Comparison of ENCODE assay signal across 25 mouse cellular contexts in the genomic region with DNA sequence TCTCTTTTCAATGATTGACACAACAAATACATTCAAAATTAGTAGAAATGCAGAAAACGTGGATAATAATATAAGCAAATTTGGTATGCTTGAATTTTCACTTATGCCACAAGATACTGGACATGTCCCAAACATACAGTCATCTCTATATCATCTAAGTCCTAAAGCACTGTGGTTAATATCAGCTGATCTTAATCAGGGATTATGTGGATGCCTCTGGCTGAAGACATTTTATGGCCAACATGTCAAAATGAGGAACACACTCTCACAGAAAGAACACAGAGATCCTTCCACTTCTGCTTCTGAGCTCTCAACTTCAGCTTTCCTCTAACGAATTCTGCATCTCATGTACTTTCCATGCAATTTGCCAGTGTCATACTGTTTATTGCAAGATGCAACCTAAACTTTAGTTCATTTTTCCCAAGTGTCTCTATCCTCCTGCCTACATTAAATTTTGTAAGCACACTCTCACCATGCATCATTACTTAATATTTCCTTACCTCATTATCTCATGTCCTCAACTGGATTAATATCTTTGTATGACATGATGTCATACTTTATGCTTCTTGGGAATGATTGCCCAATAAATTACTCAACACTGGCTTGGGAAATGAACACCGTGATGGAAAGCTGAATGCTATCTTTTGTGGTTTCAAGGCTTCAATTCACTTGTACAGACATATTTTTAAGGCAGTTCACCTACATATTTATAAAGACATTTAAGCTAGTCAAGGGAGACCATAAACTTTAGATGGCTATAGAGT. TPM values are rescaled to one million over a fixed set of nuclear protein-coding genes. Genes with fewer than 3 reads are reported as not detected.
"Had no signal": no experiment of that assay in that cellular context is flagged by ENCODE, and none has a peak within 500 bp of the region (broad histone marks: within the 10 kb centered on the region; RNA-seq: fewer than 3 reads in every experiment).

No protein-coding gene starts in this region.

- H3K36me3 ChIP-seq: midbrain, embryonic 10.5 days; midbrain, embryonic 12.5 days; neural tube, embryonic 13.5 days; neural tube, embryonic 15.5 days had no signal

- DNase-seq: lung, embryonic 14.5 days; lung, postnatal 10 days; lung, postnatal 4 days; midbrain, embryonic 14.5 days; retina, postnatal 1 day; right cerebral cortex, adult 18-20 months; right cerebral cortex, postnatal 25 days; right cerebral cortex, postnatal 4 days; spleen, adult 18-20 months; thymus, adult 18-20 months; thymus, postnatal 14 days; thymus, postnatal 36 days had no signal

- H3K4me2 ChIP-seq: lung, embryonic 14.5 days; midbrain, embryonic 12.5 days; neural tube, embryonic 13.5 days; neural tube, embryonic 15.5 days had no signal

- H3K27ac ChIP-seq: midbrain, embryonic 10.5 days; midbrain, embryonic 12.5 days; neural tube, embryonic 13.5 days; neural tube, embryonic 15.5 days had no signal

- H3K4me1 ChIP-seq: midbrain, embryonic 10.5 days; midbrain, embryonic 12.5 days; neural tube, embryonic 13.5 days; neural tube, embryonic 15.5 days had no signal

- H3K27me3 ChIP-seq: midbrain, embryonic 12.5 days; neural tube, embryonic 13.5 days; neural tube, embryonic 15.5 days had no signal

- H3K4me3 ChIP-seq: midbrain, embryonic 10.5 days; midbrain, embryonic 12.5 days; myocyte; neural tube, embryonic 13.5 days; neural tube, embryonic 15.5 days had no signal

- H3K9ac ChIP-seq: lung, embryonic 14.5 days; midbrain, embryonic 12.5 days; neural tube, embryonic 13.5 days; neural tube, embryonic 15.5 days had no signal

- H3K9me3 ChIP-seq: midbrain, embryonic 10.5 days; midbrain, embryonic 12.5 days; neural tube, embryonic 13.5 days; neural tube, embryonic 15.5 days had no signal

- ATAC-seq: midbrain, embryonic 16.5 days had no signal

RNA-seq across cellular contexts. Expression of gene Cldn17, which starts 26.6 kb away (rescaled TPM):
- total RNA-seq: megakaryocyte, adult 5-6 weeks; megakaryocyte-erythroid progenitor cell, adult 5-6 weeks had no signal
- polyA plus RNA-seq: lung, embryonic 14.5 days; lung, embryonic 16.5 days; midbrain, embryonic 10.5 days; midbrain, embryonic 12.5 days; midbrain, embryonic 14.5 days; midbrain, embryonic 16.5 days; myocyte; neural tube, embryonic 11.5 days; neural tube, embryonic 13.5 days; neural tube, embryonic 15.5 days; small intestine, adult 2 months; stomach, embryonic 14.5 days; thymus, postnatal 0 days had no signal
